Mouse (Mus musculus) CH12.LX (cell line): Measurements from ENCODE around the gene Rabep1. TPM values are rescaled to one million over a fixed set of nuclear protein-coding genes. Genes with fewer than 3 reads are reported as not detected.
A peak's percentile ranks its signal among the peaks of the same experiment; 100 is the strongest.

ENCODE experiments used
- DNase-seq: peaks from one replicate; pipeline ENCODE4 v3.0.0-alpha.2; 2013; ENCODE audit errors: extremely low read depth
- H3K27ac ChIP-seq: 2 replicates; pipeline ENCODE4 v1.5.1; 2012; ENCODE audit warnings: low read depth, mild to moderate bottlenecking, control low read depth, moderate library complexity; ENCODE audit not compliant: insufficient read depth
- H3K27me3 ChIP-seq: replicated peaks from 2 replicates; pipeline ENCODE3; 2012; ENCODE audit warnings: inconsistent platforms
- H3K36me3 ChIP-seq, 2 experiments: replicated peaks in 1 of 2; 2 replicates each; pipeline versions ENCODE3 to v1.6.1; 2012; ENCODE audit warnings: inconsistent platforms in 1 of 2, low read length in 1 of 2, mild to moderate bottlenecking in 1 of 2, mixed read lengths in 1 of 2, moderate library complexity in 1 of 2; ENCODE audit not compliant: control insufficient read depth in 1 of 2, insufficient read depth in 1 of 2
- H3K4me1 ChIP-seq, 2 experiments: 2 replicates each; pipeline ENCODE4 v1.6.1; 2012; ENCODE audit warnings: inconsistent platforms in 1 of 2, moderate library complexity in 1 of 2; ENCODE audit not compliant: insufficient read depth in 2 of 2, control insufficient read depth in 1 of 2
- H3K4me2 ChIP-seq: 2 replicates; pipeline ENCODE4 v1.6.1; 2012; ENCODE audit warnings: low read depth, mild to moderate bottlenecking, control low read depth; ENCODE audit not compliant: poor library complexity, insufficient read depth, severe bottlenecking
- H3K4me3 ChIP-seq, 3 experiments: fragments of 150-350 bp in 1 of 3; sonication (generic) in 1 of 3; replicated peaks in 1 of 3; 2 replicates each; pipeline versions ENCODE3 to v1.5.1; 2011 to 2012; ENCODE audit warnings: low read depth in 2 of 3, low read length in 2 of 3, mild to moderate bottlenecking in 2 of 3, moderate library complexity in 2 of 3, control low read depth in 1 of 3, improper control_type of control experiment in 1 of 3, inconsistent platforms in 1 of 3, mixed read lengths in 1 of 3; ENCODE audit not compliant: poor library complexity in 1 of 3
- H3K79me2 ChIP-seq: replicated peaks from 2 replicates; pipeline ENCODE4 v1.6.1; 2012; ENCODE audit warnings: mild to moderate bottlenecking, moderate library complexity; ENCODE audit not compliant: control insufficient read depth, poor library complexity, insufficient read depth, severe bottlenecking; ENCODE audit errors: extremely low read depth
- H3K9ac ChIP-seq: 2 replicates; pipeline ENCODE4 v1.6.1; 2012; ENCODE audit warnings: low read depth, mild to moderate bottlenecking, control low read depth, moderate library complexity; ENCODE audit not compliant: insufficient read depth
- H3K9me3 ChIP-seq: replicated peaks from 2 replicates; pipeline ENCODE3; 2012; ENCODE audit warnings: low read length, inconsistent platforms, mixed read lengths
- BHLHE40 ChIP-seq: IDR thresholded peaks from 2 replicates; pipeline ENCODE4 v1.6.1; 2011; ENCODE audit warnings: mild to moderate bottlenecking, low read depth, low read length, improper control_type of control experiment
- CHD1 ChIP-seq: IDR thresholded peaks from 2 replicates; pipeline ENCODE4 v1.6.1; 2012; ENCODE audit warnings: low read depth, low read length, improper control_type of control experiment, inconsistent platforms
- CHD2 ChIP-seq: IDR thresholded peaks from 2 replicates; pipeline ENCODE4 v1.6.1; 2011; ENCODE audit warnings: low read length, improper control_type of control experiment
- CTCF ChIP-seq, 2 experiments: IDR thresholded peaks in 1 of 2; conservative IDR thresholded peaks in 1 of 2; 2 replicates each; pipeline ENCODE4 v1.5.1; 2011 to 2012; ENCODE audit warnings: low read depth in 2 of 2, low read length in 2 of 2, improper control_type of control experiment in 1 of 2, inconsistent platforms in 1 of 2, mild to moderate bottlenecking in 1 of 2, moderate library complexity in 1 of 2
- E2F4 ChIP-seq: IDR thresholded peaks from 2 replicates; pipeline ENCODE4 v1.6.1; 2011; ENCODE audit warnings: low read depth, low read length, improper control_type of control experiment; ENCODE audit not compliant: insufficient replicate concordance
- ELF1 ChIP-seq: IDR thresholded peaks from 2 replicates; pipeline ENCODE4 v1.6.1; 2014; ENCODE audit warnings: low read depth, mild to moderate bottlenecking, inconsistent platforms, low read length, improper control_type of control experiment
- EP300 ChIP-seq: IDR thresholded peaks from 2 replicates; pipeline ENCODE4 v1.6.1; 2011; ENCODE audit warnings: low read length, improper control_type of control experiment
- GABPA ChIP-seq: IDR thresholded peaks from 2 replicates; pipeline ENCODE4 v1.6.1; 2012; ENCODE audit warnings: low read depth, low read length, improper control_type of control experiment, inconsistent platforms; ENCODE audit not compliant: insufficient replicate concordance
- HCFC1 ChIP-seq: IDR thresholded peaks from 2 replicates; pipeline ENCODE4 v1.6.1; 2012; ENCODE audit warnings: low read depth, mild to moderate bottlenecking, inconsistent platforms, low read length, improper control_type of control experiment
- IRF4 ChIP-seq: IDR thresholded peaks from 2 replicates; pipeline ENCODE4 v1.6.1; 2014; ENCODE audit warnings: low read depth, mild to moderate bottlenecking, inconsistent platforms, low read length, improper control_type of control experiment
- JUN ChIP-seq: IDR thresholded peaks from 2 replicates; pipeline ENCODE4 v1.6.1; 2011; ENCODE audit warnings: low read depth, mild to moderate bottlenecking, low read length, improper control_type of control experiment, moderate library complexity; ENCODE audit not compliant: insufficient read depth
- MAFK ChIP-seq: IDR thresholded peaks from 2 replicates; pipeline ENCODE4 v1.6.1; 2011; ENCODE audit warnings: low read length, improper control_type of control experiment; ENCODE audit not compliant: insufficient replicate concordance
- MAX ChIP-seq: IDR thresholded peaks from 2 replicates; pipeline ENCODE4 v1.6.1; 2011; ENCODE audit warnings: low read length, improper control_type of control experiment
- MAZ ChIP-seq: IDR thresholded peaks from 2 replicates; pipeline ENCODE4 v1.6.1; 2012; ENCODE audit warnings: low read depth, mild to moderate bottlenecking, inconsistent platforms, low read length, improper control_type of control experiment, moderate library complexity
- MEF2A ChIP-seq: IDR thresholded peaks from 2 replicates; pipeline ENCODE4 v1.6.1; 2014; ENCODE audit warnings: low read depth, mild to moderate bottlenecking, inconsistent platforms, low read length, improper control_type of control experiment, borderline replicate concordance
- MXI1 ChIP-seq: IDR thresholded peaks from 2 replicates; pipeline ENCODE4 v1.6.1; 2011; ENCODE audit warnings: mild to moderate bottlenecking, low read depth, low read length, improper control_type of control experiment
- PAX5 ChIP-seq: IDR thresholded peaks from 2 replicates; pipeline ENCODE4 v1.6.1; 2012; ENCODE audit warnings: low read length, inconsistent platforms, mixed read lengths
- POLR2A ChIP-seq: IDR thresholded peaks from 2 replicates; pipeline ENCODE4 v1.6.1; 2011; ENCODE audit warnings: low read depth, mild to moderate bottlenecking, improper control_type of control experiment, low read length
- POLR2AphosphoS2 ChIP-seq: IDR thresholded peaks from 2 replicates; pipeline ENCODE4 v1.6.1; 2011; ENCODE audit warnings: low read depth, low read length, improper control_type of control experiment
- RAD21 ChIP-seq: IDR thresholded peaks from 2 replicates; pipeline ENCODE4 v1.6.1; 2011; ENCODE audit warnings: low read depth, mild to moderate bottlenecking, low read length, improper control_type of control experiment, moderate library complexity
- RCOR1 ChIP-seq: conservative IDR thresholded peaks from 2 replicates; pipeline ENCODE4 v1.6.1; 2012; ENCODE audit warnings: low read depth, mild to moderate bottlenecking, inconsistent platforms, low read length, improper control_type of control experiment
- SIN3A ChIP-seq: IDR thresholded peaks from 2 replicates; pipeline ENCODE4 v1.6.1; 2012; ENCODE audit warnings: low read length, improper control_type of control experiment, inconsistent platforms
- SMC3 ChIP-seq: IDR thresholded peaks from 2 replicates; pipeline ENCODE4 v1.6.1; 2011; ENCODE audit warnings: low read depth, low read length, improper control_type of control experiment
- TBP ChIP-seq: conservative IDR thresholded peaks from 2 replicates; pipeline ENCODE4 v1.6.1; 2011; ENCODE audit warnings: low read depth, low read length, improper control_type of control experiment
- TCF12 ChIP-seq: IDR thresholded peaks from 2 replicates; pipeline ENCODE4 v1.6.1; 2014; ENCODE audit warnings: low read depth, mild to moderate bottlenecking, inconsistent platforms, low read length, improper control_type of control experiment
- UBTF ChIP-seq: IDR thresholded peaks from 2 replicates; pipeline ENCODE4 v1.6.1; 2012; ENCODE audit warnings: low read depth, mild to moderate bottlenecking, inconsistent platforms, low read length, improper control_type of control experiment, moderate library complexity
- USF1 ChIP-seq: IDR thresholded peaks from 2 replicates; pipeline ENCODE4 v1.6.1; 2014; ENCODE audit warnings: low read depth, mild to moderate bottlenecking, inconsistent platforms, low read length, improper control_type of control experiment
- ZC3H11A ChIP-seq: IDR thresholded peaks from 2 replicates; pipeline ENCODE4 v1.6.1; 2012; ENCODE audit warnings: low read depth, mild to moderate bottlenecking, inconsistent platforms, low read length, improper control_type of control experiment
- ZKSCAN1 ChIP-seq: IDR thresholded peaks from 2 replicates; pipeline ENCODE4 v1.6.1; 2012; ENCODE audit warnings: low read depth, inconsistent platforms, low read length, improper control_type of control experiment, borderline replicate concordance
- ZMIZ1 ChIP-seq: IDR thresholded peaks from 2 replicates; pipeline ENCODE4 v1.6.1; 2012; ENCODE audit warnings: low read depth, mild to moderate bottlenecking, inconsistent platforms, low read length, improper control_type of control experiment
- ZNF384 ChIP-seq: IDR thresholded peaks from 2 replicates; pipeline ENCODE4 v1.6.1; 2012; ENCODE audit warnings: low read depth, low read length, improper control_type of control experiment, inconsistent platforms
- dilution Hi-C: fragments of 300-500 bp; cut with MboI; formaldehyde crosslinking; loops from 2 replicates; pipeline ENCODE4 v1.14.3; 2020; ENCODE audit warnings: low sequenced_read_pairs; ENCODE audit not compliant: extremely low pct_unique_long_range_greater_than_20kb, extremely low pct_ligation_motif_present
- in situ Hi-C: fragments of 300-500 bp; cut with MboI; formaldehyde crosslinking; loops from 3 replicates; pipeline ENCODE4 v1.14.3; 2019; ENCODE audit warnings: low sequenced_read_pairs, low pct_ligation_motif_present, low pct_unique_long_range_greater_than_20kb, mixed read lengths
- polyA plus RNA-seq: library from polyadenylated mRNA; unstranded; fragments of >175 nt; gene quantifications from 2 replicates; pipeline ENCODE4 v1.2.1, GENCODE M21; 2012; ENCODE audit warnings: low read depth; ENCODE audit not compliant: insufficient read length
- total RNA-seq, 2 experiments: library from RNA; depleted of rRNA; stranded (reverse); fragments of 300-350 nt in 1 of 2; fragments of >200 nt in 1 of 2; gene quantifications; 2 replicates each; pipeline ENCODE4 v1.2.3; 2012 to 2014

Rabep1 gene
- total and polyA plus RNA-seq, 3 experiments: 22.3 to 28.3 (median 26.1) TPM

- DNase-seq: no peak
- no peak overlapping the region for H3K4me2 ChIP-seq
- peaks cover 36% of the 10 kb centered on the region for H3K79me2 ChIP-seq
- no peak overlapping the region for H3K4me3 ChIP-seq
- in situ Hi-C loops: no loop called here
- no peaks in the 10 kb centered on the region for H3K27me3 ChIP-seq
- peaks cover 79 to 91% of the 10 kb centered on the region in 2 experiments for H3K36me3 ChIP-seq
- H3K4me1 ChIP-seq: peaks cover 14 to 36% of the 10 kb centered on the region in 2 experiments
- no peak overlapping the region for H3K27ac ChIP-seq
- TF ChIP-seq MAZ: no peak
- TF ChIP-seq RCOR1: no peak
- no peak for TF ChIP-seq MAX
- TF ChIP-seq MEF2A: no peak
- TF ChIP-seq JUN: no peak
- TF ChIP-seq SMC3: no peak
- TF ChIP-seq TCF12: no peak
- TF ChIP-seq MAFK: no peak
- no peak for TF ChIP-seq UBTF
- no peak for TF ChIP-seq POLR2AphosphoS2
- no peak for TF ChIP-seq SIN3A
- TF ChIP-seq IRF4: no peak
- TF ChIP-seq HCFC1: no peak
- no peak for TF ChIP-seq GABPA
- no peak overlapping the region for H3K9ac ChIP-seq
- dilution Hi-C loops: no loop called here
- no peaks in the 10 kb centered on the region for H3K9me3 ChIP-seq
Measured at GRCm38 (mm10) chr11:70977293-70977692, 132.7 kb downstream of the Rabep1 start.

- H3K4me2 ChIP-seq: peak overlapping the region; percentile 78
- H3K79me2 ChIP-seq: peaks cover 41% of the 10 kb centered on the region
- peak overlapping the region; percentile 9; the same call in 1 of the 2 replicates for H3K9ac ChIP-seq
- peak; percentile 66 for DNase-seq
- H3K27me3 ChIP-seq: no peaks in the 10 kb centered on the region
- H3K36me3 ChIP-seq: peaks cover 62 to 77% of the 10 kb centered on the region in 2 experiments
- peak overlapping the region in 2 of 3 experiments; percentile 5 to 84 for H3K4me3 ChIP-seq
- H3K9me3 ChIP-seq: no peaks in the 10 kb centered on the region
- peaks cover 16 to 36% of the 10 kb centered on the region in 2 experiments for H3K4me1 ChIP-seq
- dilution Hi-C loops: no loop called here
- in situ Hi-C loops: no loop called here
- H3K27ac ChIP-seq: peak overlapping the region; percentile 42
- TF ChIP-seq RCOR1 (no peak), ZMIZ1 (no peak), MAZ (no peak), BHLHE40 (peak; percentile 100), ELF1 (peak; percentile 31; the same call in 1 of the 2 replicates), CTCF (conservative IDR thresholded peaks at IDR 0.05 in 1 of 2, IDR thresholded peaks at IDR 0.05 in 1 of 2; ENCODE audit: low read depth in 2 of 2, low read length in 2 of 2) (no peak), CHD1 (no peak), TBP (no peak), E2F4 (no peak), CHD2 (no peak), SMC3 (no peak), MAFK (no peak), TCF12 (peak; percentile 51), IRF4 (peak; percentile 91), ZKSCAN1 (no peak), RAD21 (no peak), MXI1 (no peak; the same call in none of the 2 replicates), HCFC1 (no peak), POLR2AphosphoS2 (0 out of 2 replicates have a peak, but pooled peaks have one; percentile 22), USF1 (no peak), PAX5 (no peak), ZNF384 (no peak), SIN3A (peak; percentile 44; the same call in 1 of the 2 replicates), EP300 (peak; percentile 68), ZC3H11A (no peak), UBTF (no peak), MAX (peak; percentile 74), POLR2A (peak; percentile 33; the same call in 1 of the 2 replicates)
Measured at GRCm38 (mm10) chr11:70980232-70980631, 135.7 kb downstream of the Rabep1 start.
